Mouse (Mus musculus) induced T-regulatory cell, adult 2 months (primary cell): ENCODE measurements at regions not wholly inside any gene's neighbourhood (a gene's known extent, or its start where the extent isn't known, plus 50 kb on each side); places are given as distances from the start of the nearest gene placed in this dataset.

Source experiments
- DNase-seq: peaks from one replicate; pipeline ENCODE4 v3.0.0-alpha.2; 2012; ENCODE audit warnings: low read depth

DNA sequence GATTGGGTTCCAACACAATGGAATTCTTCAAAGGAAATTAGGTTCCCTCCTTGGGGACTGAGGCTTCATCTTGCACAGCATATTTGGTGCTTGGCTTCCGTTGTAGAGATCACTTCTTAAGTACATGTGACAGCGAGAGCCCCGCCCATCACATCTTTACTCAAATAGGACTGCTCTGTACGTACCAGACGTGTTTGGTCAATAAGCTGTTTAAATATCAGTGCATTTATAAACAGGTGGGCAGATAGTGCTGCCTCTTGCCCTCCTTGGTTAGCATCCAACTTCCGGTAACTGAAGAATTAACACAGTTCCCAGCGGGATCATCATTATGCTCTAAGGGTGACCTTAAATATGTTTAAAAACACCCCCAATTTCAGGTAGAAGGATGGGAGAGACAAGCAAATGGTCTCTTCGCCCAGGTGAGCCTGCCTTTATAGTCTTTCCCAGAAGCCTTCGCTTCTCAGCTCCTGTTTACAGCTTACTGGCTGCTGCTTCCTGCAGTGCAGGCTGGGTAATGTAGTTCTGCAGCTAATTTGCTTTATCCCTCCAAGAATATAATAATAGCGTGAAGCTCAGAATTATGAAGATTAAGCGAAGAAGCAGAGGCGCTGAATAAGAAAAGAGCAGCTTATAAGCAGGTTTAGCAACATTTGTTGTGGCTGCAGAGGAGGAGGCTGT is 242.1 kb downstream of the Foxo1 start:
- DNase-seq, result no peak

DNA sequence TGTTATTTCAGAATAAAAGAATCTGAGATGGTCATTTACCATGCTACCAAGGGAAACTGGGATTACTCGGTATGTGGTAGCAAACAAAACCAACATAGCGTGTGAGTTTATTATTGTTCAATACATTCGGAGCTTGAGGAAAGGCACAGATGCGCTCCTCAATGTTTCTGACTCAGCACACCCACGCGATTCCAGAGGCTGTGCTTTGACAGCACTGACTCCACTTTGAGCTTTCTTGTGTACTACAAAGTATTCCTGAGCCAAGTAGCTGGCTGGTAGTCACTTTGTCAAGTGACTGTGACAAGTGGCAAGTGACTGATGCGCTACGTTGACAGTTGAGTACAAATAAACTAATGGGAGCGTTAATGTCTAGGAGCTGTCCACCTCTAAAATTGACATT is 235.8 kb downstream of the Foxo1 start:
- DNase-seq, result no peak

DNA sequence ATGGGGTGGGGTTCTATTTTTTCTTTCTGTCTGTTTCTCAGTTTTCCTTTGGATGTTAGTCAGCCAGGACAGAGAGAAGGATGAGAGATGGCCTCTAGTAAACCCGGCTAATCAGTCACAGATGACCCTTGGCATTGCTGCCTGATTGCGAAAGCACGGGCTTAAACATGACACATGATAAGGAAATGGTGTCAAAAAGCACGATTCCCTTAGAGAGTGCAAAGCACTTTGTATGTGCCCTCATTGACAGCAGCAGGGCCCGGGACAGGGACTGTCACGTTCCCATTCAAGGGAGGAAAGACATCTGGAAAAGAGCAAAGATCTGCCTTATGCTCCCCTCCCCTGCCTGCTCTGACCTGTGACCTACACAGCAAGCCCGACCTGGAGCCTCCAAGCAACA is 234.1 kb downstream of the Foxo1 start:
- DNase-seq, result no peak

DNA sequence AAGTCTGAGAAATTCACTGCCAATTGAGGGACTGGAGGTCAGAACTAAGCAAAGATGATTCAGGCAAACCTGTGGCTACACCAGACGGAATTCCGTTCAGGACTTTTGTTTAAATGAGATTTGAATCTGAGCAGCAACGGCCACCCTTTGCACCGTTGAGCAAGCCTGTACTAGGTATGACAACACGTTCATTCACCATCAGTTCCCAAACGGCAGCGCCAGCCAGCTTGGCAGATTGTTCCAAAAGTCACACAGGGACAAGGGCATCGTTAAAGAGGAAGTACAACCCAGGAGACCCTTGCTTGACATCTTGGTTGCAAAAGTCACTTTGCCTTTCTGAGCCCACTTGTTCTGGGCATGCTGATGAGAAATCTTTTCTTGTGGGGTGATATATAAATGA is 233.5 kb downstream of the Foxo1 start:
- DNase-seq, result no peak

DNA sequence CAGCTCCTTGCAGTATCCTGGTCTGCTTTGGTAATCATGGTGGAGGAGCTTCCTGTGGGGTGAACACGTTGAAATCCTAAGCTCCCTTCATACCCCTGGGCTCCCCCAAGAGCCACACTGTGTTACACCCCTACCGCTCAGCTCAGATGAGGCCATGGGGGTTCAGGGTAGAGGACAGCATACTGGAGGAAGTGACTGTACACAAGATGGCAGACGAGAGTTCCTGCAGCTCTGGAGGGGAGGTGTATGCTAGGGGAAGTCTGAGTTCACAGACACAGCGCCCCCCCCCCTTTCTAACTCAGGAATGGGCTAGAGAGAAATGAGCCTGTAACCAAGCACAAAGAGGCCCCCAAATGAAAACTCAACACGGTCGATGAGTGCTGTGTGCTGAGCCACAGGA is 231.9 kb downstream of the Foxo1 start:
- peak; percentile 31 for DNase-seq

DNA sequence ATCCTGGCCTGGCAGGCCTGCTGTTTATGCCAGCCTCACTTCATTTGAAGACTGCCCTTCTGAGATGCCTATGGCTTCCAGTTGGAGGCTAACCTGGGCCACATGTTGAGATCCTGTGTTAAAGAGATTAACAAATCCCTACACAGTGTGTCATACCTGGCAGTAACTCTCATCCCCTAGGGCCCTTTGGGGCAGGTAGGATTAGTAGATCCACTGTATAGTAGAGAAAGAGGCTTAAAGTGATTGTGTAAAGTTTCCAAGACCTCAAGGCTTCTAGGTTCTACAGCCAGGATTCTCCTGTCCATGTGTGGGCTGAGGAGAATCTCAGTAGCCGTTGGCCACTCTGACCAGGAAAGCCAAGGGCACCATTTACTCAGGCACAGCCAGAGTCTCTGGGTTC is 231.4 kb downstream of the Foxo1 start:
- DNase-seq, result no peak

DNA sequence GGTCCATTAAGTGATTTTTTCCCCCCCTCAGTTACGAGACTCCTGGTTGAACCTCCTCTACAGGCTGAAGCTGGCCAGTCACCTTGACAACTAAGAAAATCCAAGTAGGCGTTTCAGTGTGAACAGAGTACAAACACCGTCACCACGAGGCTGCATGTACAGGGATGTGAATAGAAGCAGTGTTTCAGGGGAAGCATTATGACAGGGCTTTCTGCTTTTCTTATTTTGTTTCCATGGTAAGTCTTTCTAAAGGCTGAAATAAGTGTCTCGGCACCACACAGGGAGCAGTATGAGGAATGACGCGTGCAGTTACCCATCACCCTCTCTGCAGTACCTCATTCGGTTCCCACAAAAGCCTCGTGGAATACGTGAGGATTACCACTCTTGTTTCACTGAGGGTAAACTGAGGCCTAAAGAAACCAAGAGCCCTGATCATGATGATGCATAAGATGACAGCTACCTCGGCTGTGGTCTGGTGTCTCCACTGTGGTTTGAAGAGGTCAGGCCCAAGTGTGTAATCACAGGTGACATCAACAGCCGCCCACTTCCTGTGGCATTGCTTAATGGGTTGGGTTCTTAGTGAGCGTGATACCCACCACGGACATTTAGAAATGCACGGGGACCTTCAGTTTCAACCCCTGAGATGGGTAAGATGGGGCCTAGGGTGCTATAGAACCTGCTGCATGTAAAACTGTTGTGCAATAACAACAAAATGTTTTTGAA is 230.5 kb downstream of the Foxo1 start:
- peak; percentile 80 for DNase-seq

DNA sequence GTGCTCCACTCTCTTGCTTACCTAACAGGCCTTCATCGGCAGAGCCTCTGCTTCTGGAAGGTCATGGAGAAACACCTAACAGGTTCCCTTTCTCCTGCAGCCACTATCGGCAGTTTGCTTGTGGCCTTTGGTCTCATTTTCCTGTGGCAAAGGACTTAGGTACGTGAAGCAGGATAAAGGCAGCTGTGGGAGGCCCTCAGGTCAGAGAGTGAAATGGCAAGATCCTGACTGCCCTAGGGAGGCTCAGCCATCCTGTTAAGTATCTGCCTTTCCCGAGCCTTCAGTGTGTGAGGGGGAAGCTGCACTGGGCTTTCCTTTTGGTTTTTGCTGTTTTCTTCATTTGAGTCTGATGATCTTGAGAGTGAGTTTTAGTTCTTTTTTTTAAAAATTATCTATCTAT is 228.8 kb downstream of the Foxo1 start:
- DNase-seq, result no peak

DNA sequence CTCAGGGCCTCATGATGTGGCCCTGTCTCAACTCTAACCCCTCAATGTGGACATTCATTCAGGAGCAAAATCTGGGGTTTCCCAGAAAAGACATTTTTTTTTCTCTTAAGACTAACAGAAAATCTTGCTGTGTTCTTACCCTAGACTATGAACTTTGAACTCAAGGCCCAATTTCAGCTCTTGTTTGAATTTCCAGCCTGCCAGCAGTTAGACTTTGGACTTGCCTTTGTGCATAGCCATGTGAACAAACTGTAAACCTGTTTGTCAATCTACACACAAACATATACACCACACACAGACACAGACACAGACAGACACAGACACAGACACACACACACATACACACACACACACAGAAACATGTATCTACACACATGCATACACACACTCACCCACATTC is 227.3 kb downstream of the Foxo1 start:
- DNase-seq, result no peak

DNA sequence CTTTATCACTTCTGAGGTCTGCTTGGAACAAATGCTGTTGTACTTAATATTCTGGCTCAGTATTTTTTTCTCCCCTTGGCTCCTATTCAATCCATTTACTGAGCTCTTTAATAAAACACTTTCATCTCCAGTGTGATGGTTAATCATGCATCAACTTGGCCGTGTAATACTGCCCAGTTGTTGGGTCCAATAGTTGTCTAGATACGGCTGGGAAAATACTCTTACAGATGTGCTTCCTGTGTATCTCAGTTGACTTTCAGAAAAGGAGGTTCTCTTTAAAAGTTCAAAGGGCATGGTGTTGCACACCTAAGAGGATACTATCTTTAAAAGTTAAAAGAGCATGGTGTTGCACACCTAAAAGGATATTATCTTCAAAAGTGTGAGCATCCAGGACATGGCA is 226.8 kb downstream of the Foxo1 start:
- no peak for DNase-seq

DNA sequence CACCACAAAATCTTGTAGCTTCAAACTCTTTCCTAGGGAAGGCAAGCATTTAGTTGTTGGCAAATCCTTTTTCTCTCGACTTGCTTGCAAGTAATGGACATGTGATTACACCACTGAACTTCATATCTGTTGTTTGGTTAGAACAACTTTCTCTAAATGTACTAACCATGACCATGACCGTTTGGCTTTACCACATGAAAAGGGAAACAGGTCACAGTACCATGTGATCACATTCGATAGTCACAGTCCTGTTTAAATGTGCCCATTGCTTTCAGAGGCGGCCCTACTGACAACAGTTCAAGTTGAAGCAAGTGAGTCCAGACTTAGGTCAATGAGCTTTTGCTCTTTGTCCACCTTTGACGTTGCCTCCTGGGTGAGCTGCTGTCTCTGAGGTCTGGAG is 211.1 kb downstream of the Foxo1 start:
- no peak for DNase-seq

DNA sequence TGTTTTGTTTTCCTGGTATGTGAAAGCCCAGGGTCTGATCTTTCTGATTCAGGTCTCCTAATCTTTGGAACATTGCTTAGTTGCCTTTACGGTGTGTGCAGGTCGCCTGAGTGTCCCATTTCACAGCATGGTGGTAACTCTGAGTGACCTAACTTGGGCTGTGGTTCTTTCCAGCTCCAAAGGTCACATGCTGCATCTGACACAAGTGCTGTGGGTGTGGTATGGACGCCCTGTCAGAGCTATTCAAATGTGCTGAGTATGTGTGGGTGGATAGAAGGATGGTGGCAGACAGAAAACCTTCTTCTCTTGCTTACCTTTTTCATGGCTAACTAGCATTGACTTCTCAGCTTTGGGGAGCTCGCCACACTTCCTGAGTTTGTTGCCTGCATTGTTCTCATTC is 201.8 kb downstream of the Foxo1 start:
- DNase-seq, result peak; percentile 51

DNA sequence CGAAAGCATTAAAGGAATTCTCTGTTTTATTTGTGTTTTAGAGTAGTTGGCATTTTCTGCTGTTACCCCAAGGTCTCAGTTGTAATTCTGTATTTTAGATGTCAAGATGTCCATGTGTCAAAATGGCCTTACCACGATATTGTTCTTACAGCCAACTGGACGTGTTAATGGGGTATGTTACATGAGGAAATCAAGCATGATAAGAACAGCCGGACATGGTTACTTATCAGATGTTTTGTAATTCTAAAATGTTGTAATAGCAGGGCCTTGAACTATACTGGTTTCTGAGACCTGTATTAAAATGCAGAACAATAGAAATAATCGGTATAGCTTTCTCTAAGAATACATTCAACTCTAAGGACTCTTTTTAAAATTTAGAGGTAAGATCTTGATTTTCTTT is 201.3 kb downstream of the Foxo1 start:
- no peak for DNase-seq

DNA sequence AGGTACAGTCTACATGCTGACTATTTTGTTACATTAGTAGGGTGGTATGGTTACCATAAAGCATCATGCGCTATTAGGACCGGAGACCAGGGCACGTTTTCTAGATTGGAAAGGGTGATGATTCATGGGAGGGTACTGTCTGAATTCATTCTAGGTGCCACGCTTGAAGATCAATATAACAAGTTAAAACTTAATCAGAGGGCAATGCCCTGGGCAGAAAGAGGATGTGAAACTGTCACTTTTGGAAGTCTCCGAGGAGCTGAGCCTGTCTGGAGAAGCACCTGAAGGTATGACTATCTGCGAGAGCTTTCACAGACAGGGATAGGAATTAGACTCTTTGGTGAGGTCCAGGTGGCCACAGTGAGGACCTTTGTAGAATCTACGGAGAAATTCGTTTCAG is 200.2 kb downstream of the Foxo1 start:
- no peak for DNase-seq

DNA sequence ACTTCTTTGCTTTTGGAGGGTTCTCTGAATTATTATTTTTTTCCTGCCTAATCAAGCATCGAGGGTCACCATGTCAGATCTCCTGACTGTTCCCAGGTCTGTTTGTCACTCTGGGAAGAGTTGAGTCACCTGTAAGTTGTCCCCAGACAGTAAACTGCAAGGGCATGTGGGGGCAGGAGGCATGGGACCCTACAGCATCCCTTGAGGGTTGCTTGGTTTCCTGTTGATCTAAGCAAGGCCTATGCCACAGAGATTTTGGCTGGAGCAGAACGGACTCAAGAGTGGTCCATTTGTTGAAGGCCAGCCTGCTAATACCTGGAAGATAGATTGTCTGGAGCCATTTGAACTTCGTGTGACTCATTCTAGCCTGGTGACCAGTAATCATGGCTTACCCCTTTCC is 199.7 kb downstream of the Foxo1 start:
- no peak for DNase-seq

DNA sequence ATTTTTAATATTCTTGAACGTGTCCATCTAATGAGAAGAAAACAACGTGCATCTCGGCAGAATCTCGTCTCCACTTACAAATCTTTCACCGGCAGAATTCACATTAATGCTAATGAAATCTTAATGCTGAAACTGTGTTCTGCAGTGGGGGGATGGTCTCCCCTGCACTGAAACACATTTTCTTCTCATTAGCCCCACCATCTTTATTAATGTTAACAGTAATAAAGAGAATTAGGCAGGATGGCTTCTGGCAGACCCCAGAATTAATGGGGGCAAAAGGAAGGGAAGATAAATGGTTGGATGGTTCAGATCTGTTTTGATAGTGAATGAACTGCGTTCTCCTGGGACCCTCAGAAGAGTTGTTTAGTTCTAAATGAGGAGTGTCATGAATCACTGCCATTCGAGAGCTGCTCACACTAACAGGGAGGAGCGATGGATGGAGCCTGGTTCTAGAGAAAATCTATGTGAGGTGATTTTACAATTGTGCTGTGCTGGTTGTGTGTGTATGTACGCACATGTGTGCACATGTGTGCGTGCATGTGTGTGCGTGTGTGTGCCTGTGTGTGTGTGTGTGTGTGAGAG is 198.9 kb downstream of the Foxo1 start:
- no peak for DNase-seq

DNA sequence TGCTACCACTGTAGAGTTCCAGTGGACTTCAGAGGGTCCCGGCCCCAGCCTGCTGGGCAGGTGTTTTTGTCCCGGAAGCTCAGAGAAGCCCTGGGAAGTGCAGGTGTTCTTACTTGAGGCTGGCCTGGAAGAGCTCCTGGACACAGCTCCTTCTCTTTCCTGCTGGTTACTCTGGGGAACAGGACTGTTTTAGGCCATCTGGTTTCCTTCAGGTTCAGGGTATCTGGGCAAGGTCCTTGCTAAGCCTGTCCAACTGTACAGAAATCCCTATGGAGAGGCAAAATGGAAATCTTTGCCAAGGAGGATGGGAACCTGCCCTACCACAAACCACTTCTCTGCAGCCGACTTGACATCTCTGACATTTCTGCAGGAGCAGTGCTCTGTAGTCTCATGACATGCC is 198.4 kb downstream of the Foxo1 start:
- no peak for DNase-seq

DNA sequence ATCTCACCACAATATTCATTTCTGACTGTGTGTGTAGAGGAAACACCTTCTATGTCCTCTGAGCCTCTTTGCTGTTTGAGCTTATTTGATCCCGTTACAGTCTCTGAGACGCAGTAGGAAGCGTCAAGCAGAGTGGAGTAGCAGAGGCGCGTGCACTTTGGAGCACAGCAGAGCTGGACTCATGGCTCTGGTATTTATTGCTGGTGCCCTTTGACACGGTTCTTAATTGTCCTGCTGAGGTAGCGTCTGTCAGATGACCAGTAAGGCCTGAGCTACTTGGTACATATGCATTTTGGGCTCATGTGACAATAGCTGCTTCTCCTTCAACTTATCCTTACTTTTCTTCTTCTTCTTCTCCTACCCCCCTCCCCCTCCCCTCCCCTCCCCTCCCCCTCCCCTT is 195.8 kb downstream of the Foxo1 start:
- DNase-seq, result no peak

DNA sequence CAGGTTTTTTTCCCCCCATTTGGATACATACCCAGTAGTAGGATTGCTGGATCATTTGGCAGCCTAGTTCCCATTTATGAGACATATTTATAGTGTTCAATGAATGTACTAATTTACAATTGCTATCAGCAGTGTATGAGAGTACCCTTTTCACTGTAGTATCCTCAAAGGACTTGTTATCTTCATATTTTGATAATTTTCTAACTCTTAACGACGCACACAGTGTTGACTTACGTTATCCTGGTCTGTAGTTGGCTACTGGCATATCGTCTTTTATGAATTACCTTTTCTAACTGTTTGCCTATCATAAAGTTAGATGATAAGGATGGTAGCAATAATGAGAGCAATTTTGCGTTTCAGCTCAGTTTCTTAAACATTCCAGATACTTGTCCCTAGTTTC is 186.8 kb downstream of the Foxo1 start:
- no peak for DNase-seq

DNA sequence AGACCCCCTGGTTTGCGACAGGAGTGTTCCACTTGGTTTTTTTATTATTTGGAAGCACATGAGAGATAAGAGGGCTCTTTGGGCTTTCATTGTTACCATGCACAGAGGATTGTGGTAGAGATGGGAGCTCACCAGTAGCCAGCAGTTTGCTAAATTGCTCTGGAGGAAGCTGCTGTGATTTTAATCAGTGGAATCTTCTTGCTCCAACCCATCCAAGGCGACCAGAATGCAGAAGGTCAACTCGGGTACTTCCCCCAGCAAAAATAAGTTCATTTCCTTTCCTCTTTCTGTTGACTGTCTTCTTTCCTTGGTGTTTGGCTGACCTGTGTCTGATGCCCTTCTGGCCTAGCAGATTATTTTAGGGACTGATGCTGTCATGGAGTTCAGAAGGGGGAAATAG is 184.9 kb downstream of the Foxo1 start:
- no peak for DNase-seq

DNA sequence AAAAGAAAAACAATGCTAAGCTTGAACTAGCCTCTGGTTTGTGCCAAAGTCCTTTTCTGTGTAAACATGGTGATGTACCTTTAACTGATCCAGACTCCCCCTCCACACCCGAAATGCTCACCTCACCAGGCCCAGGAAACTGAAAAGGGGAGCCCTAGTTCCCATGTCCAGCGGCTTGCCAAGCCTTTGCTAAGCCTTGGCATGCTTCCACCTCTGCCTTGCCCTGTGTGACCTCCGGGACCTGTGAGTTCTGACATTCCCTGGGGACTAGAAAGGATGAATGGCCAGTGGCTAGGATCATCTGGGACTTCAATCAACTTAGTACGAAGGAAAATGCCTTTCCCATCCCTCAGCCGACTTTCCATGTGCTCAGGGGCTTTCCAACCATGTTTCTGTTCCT is 184.2 kb downstream of the Foxo1 start:
- DNase-seq, result no peak

DNA sequence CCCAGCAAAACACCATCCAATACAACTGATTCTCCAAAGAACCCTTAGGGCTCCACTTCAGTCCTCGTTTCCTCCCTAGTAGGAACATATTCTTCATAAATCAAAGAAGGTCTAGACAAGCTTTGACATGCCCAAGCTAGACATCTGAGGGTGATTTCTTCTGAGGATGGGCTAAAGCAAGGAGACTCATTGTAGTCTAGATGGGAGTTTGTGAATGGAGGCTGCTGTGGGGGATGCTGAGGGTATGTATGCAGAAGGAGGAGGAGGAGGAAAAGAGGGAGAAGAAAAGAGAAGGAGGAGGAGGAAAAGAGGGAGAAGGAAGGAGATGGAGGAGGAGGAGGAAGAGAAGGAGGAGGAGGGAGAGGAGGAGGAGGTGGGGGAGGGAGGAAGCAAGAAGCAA is 178.9 kb downstream of the Foxo1 start:
- no peak for DNase-seq

DNA sequence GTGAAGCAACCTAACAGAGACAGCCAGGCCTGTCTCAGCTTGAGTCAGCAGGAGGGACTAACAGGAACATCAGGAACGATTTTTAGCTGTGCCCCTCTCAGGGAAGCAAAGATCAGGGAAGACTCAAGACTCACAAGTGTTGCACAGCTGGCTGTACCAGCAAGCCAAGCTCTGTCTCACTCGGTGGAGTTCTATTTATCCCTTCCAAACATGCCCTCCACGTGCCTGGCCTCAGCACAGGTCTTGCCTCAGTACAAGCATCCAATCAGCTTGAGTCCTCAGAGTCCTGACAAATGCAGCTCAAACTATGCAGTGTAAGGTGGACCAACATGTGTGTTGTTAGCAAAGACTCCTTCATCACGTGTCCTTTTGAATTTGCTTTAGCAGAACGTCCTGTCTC is 178.4 kb downstream of the Foxo1 start:
- no peak for DNase-seq
